Mouse (Mus musculus) lung, postnatal 0 days (tissue): Measurements from ENCODE around the gene Ccdc80. TPM values are rescaled to one million over a fixed set of nuclear protein-coding genes. Genes with fewer than 3 reads are reported as not detected.
A peak's percentile ranks its signal among the peaks of the same experiment; 100 is the strongest.

ENCODE experiments used
- ATAC-seq: fragments of 200-750 bp; cut with Nextera tagmentation; 2 replicates; pipeline ENCODE4 v1.8.0; 2017; ENCODE audit warnings: moderate library complexity
- DNase-seq: peaks from one replicate; pipeline ENCODE4 v3.0.0-alpha.2; 2016; ENCODE audit warnings: low spot score
- H3K27ac ChIP-seq: fragments of 300-500 bp; sonication (generic); 2 replicates; pipeline ENCODE4 v1.5.1; 2014; ENCODE audit warnings: antibody characterized with exemption, mild to moderate bottlenecking, low read length, mixed read lengths
- H3K27me3 ChIP-seq: fragments of 300-500 bp; sonication (generic); replicated peaks from 2 replicates; pipeline ENCODE4 v1.6.1; 2014; ENCODE audit warnings: low read length, mixed read lengths; ENCODE audit not compliant: insufficient read depth
- H3K36me3 ChIP-seq: fragments of 300-500 bp; sonication (generic); 2 replicates; pipeline ENCODE4 v1.6.1; 2014; ENCODE audit warnings: low read length, mixed read lengths; ENCODE audit not compliant: insufficient read depth
- H3K4me1 ChIP-seq: fragments of 300-500 bp; sonication (generic); 2 replicates; pipeline ENCODE4 v1.6.1; 2014; ENCODE audit warnings: antibody characterized with exemption, low read depth, low read length, mixed read lengths; ENCODE audit not compliant: insufficient read depth
- H3K4me2 ChIP-seq: fragments of 300-500 bp; sonication (generic); replicated peaks from 2 replicates; pipeline ENCODE4 v1.6.1; 2014; ENCODE audit warnings: low read depth, mild to moderate bottlenecking, low read length, moderate library complexity, mixed read lengths
- H3K4me3 ChIP-seq: fragments of 300-500 bp; sonication (generic); 2 replicates; pipeline ENCODE4 v1.5.1; 2014; ENCODE audit warnings: low read depth, low read length
- H3K9ac ChIP-seq: fragments of 300-500 bp; sonication (generic); replicated peaks from 2 replicates; pipeline ENCODE4 v1.6.1; 2014; ENCODE audit warnings: low read depth, mild to moderate bottlenecking
- H3K9me3 ChIP-seq: fragments of 300-500 bp; sonication (generic); 2 replicates; pipeline ENCODE4 v1.6.1; 2016; ENCODE audit warnings: low read length, mixed read lengths
- CTCF ChIP-seq: IDR thresholded peaks from 2 replicates; pipeline ENCODE4 v1.5.1; 2016; ENCODE audit warnings: antibody characterized with exemption, mild to moderate bottlenecking
- EP300 ChIP-seq: IDR thresholded peaks from 2 replicates; pipeline ENCODE4 v1.6.1; 2016; ENCODE audit warnings: antibody characterized with exemption, mild to moderate bottlenecking, control low read depth
- WGBS: fragments of 180-500 bp; shearing (Covaris S2); extraction: QIAGEN DNeasy Blood & Tissue Kit; methylation state at CpG from one replicate; pipeline ENCODE4 v1.1.7; 2014; 5-methylcytosine and 5-hydroxymethylcytosine counted together
- polyA plus RNA-seq: library from polyadenylated mRNA; unstranded; fragments of >200 nt; fragmentation: Nextera tagmentation; extraction: Ambion mirVana; gene quantifications from 2 replicates; pipeline ENCODE4 v1.2.1, GENCODE M21; 2015

Gene Ccdc80
- polyA plus RNA-seq, 1 experiment from 2014 or later: 81.7 TPM

GRCm38 (mm10) chr16:45095030-45095429 lies 1.8 kb downstream of the Ccdc80 start:
- Histone ChIP-seq H3K9ac (no peak overlapping the region), H3K27me3 (no peaks in the 10 kb centered on the region), H3K4me1 (peaks cover 4% of the 10 kb centered on the region; the same call in 1 of the 2 replicates), H3K9me3 (no peaks in the 10 kb centered on the region), H3K4me2 (peak overlapping the region; percentile 53), H3K4me3 (peak overlapping the region; percentile 10; the same call in 1 of the 2 replicates), H3K36me3 (no peaks in the 10 kb centered on the region), H3K27ac (no peak overlapping the region)
- ATAC-seq (no peak), DNase-seq (no peak)
- WGBS: 85% methylated on average over 13 of the region's 13 CpGs
- no peak for TF ChIP-seq CTCF
- no peak for TF ChIP-seq EP300

- DNase-seq: no peak
- no peak for ATAC-seq
- no peak overlapping the region for H3K9ac ChIP-seq
- peak overlapping the region; percentile 53 for H3K4me2 ChIP-seq
- H3K36me3 ChIP-seq: no peaks in the 10 kb centered on the region
- H3K4me1 ChIP-seq: peaks cover 5% of the 10 kb centered on the region; the same call in 1 of the 2 replicates
- H3K9me3 ChIP-seq: no peaks in the 10 kb centered on the region
- no peak for TF ChIP-seq CTCF
- TF ChIP-seq EP300: no peak
- no peak overlapping the region for H3K4me3 ChIP-seq
- no peaks in the 10 kb centered on the region for H3K27me3 ChIP-seq
- 91% methylated on average over 26 of the region's 26 CpGs for WGBS
- H3K27ac ChIP-seq: no peak overlapping the region
Measured at GRCm38 (mm10) chr16:45095561-45096482, 2.6 kb downstream of the Ccdc80 start.

GRCm38 (mm10) chr16:45097467-45097866 lies 4.3 kb downstream of the Ccdc80 start:
- 96% methylated on average over 2 of the region's 2 CpGs for WGBS
- TF ChIP-seq EP300 (no peak), CTCF (no peak)
- peak overlapping the region; percentile 17; the same call in 1 of the 2 replicates for H3K4me2 ChIP-seq
- no peak overlapping the region for H3K9ac ChIP-seq
- no peak overlapping the region for H3K4me3 ChIP-seq
- ATAC-seq: no peak
- peaks cover 7% of the 10 kb centered on the region; the same call in 1 of the 2 replicates for H3K4me1 ChIP-seq
- H3K9me3 ChIP-seq: no peaks in the 10 kb centered on the region
- no peak overlapping the region for H3K27ac ChIP-seq
- H3K27me3 ChIP-seq: no peaks in the 10 kb centered on the region
- DNase-seq: no peak
- no peaks in the 10 kb centered on the region for H3K36me3 ChIP-seq

- H3K27ac ChIP-seq: peak overlapping the region; percentile 0; the same call in 1 of the 2 replicates
- no peaks in the 10 kb centered on the region for H3K9me3 ChIP-seq
- WGBS: 51% methylated on average over 10 of the region's 10 CpGs
- H3K36me3 ChIP-seq: no peaks in the 10 kb centered on the region
- peaks cover 7% of the 10 kb centered on the region; the same call in 1 of the 2 replicates for H3K4me1 ChIP-seq
- TF ChIP-seq EP300 (no peak), CTCF (no peak)
- peak overlapping the region; percentile 9 for H3K4me2 ChIP-seq
- DNase-seq (peak; percentile 55), ATAC-seq (peak; percentile 58)
- H3K9ac ChIP-seq: no peak overlapping the region
- H3K27me3 ChIP-seq: no peaks in the 10 kb centered on the region
- H3K4me3 ChIP-seq: 0 out of 2 replicates have a peak overlapping the region, but pooled peaks have one; percentile 2
Measured at GRCm38 (mm10) chr16:45098186-45098885, 5.1 kb downstream of the Ccdc80 start.

- H3K27me3 ChIP-seq: no peaks in the 10 kb centered on the region
- DNase-seq: no peak
- H3K9me3 ChIP-seq: no peaks in the 10 kb centered on the region
- 65% methylated on average over 6 of the region's 6 CpGs for WGBS
- H3K4me1 ChIP-seq: peaks cover 7% of the 10 kb centered on the region; the same call in 1 of the 2 replicates
- no peak overlapping the region for H3K9ac ChIP-seq
- ATAC-seq: no peak
- no peaks in the 10 kb centered on the region for H3K36me3 ChIP-seq
- TF ChIP-seq CTCF (no peak), EP300 (no peak)
- peak overlapping the region; percentile 9 for H3K4me2 ChIP-seq
- H3K4me3 ChIP-seq: 0 out of 2 replicates have a peak overlapping the region, but pooled peaks have one; percentile 2
- 0 out of 2 replicates have a peak overlapping the region, but pooled peaks have one; percentile 0 for H3K27ac ChIP-seq
Measured at GRCm38 (mm10) chr16:45098886-45099210, 5.6 kb downstream of the Ccdc80 start.

GRCm38 (mm10) chr16:45100892-45101291 lies 7.7 kb downstream of the Ccdc80 start:
- 36% methylated on average over 3 of the region's 3 CpGs for WGBS
- Histone ChIP-seq H3K36me3 (no peaks in the 10 kb centered on the region), H3K9ac (no peak overlapping the region), H3K27ac (no peak overlapping the region), H3K4me2 (no peak overlapping the region), H3K27me3 (no peaks in the 10 kb centered on the region), H3K4me3 (no peak overlapping the region), H3K9me3 (no peaks in the 10 kb centered on the region), H3K4me1 (peaks cover 3% of the 10 kb centered on the region; the same call in 1 of the 2 replicates)
- TF ChIP-seq EP300: no peak
- TF ChIP-seq CTCF: no peak
- DNase-seq: no peak
- peak; percentile 14; the same call in 1 of the 2 replicates for ATAC-seq
